Mouse (Mus musculus) embryo, embryonic 11 days (tissue): Measurements from ENCODE around the gene Bmpr1a.
"Not testable (repeated sequence)": the region's sequence is repeated elsewhere in the genome, so short reads cannot be mapped to it uniquely, and the experiment has no call there.

Experiments
- DNase-seq: peaks from one replicate; pipeline ENCODE4 v3.0.0-alpha.2; 2015

The Bmpr1a gene

DNA sequence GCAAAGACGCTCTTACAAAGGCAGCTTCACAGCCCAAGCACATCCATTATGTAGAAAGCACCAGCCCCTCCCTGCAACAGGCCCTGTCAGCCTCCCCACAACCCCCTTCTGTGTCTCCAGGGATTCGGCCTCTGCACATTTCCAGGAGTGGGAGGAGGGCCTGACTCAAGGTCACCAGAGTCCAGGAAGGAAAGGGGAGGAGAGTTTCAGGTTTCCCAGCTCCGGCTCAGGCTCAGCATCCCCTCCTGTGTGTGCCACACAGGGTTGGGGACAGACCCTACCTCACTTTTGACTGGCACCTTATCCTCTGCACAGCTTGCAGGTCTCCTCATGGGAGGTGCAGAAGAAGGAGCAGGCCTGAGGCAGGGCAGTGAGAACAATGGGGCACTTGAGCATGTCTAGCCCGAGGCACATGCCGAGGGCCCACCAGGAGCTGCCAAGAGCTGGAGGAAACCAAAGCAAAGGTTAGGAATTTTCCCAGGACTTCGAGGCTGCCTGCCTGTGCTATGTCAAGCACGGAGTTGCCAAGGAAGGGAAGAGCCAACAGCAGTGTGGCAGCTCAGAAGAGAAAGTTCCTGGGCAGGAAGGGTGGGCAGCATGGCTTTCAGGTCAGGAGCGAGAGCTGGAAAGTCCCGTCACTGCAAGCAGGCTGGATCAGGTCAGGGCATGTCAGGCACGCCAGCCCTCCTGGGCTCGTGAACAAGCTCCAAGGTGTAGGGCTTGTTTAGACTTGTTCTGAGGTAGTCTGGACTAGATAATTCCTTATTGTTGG lies 124.4 kb downstream of the Bmpr1a start:
- DNase-seq = peak; percentile 77

DNA sequence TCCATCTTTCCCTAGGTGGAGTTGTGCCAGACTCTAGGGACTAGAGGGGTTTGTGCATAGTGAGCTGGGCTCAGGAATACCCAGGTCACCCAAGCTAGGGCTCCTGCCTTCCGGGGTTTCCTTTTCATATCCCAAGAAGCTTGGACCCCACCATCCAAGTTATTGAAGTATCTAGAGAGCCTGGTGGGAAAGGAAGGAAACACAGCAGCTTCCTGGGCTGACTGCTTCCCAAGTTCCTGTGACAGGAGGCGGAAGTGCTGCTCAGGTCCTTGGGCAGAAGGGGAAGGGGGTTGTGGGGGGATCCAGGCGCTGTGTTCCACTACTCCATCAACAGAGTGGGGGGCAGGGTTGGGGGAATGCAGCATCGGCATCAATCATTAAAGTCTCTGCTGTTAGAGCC lies 126.0 kb downstream of the Bmpr1a start:
- DNase-seq = no peak

GRCm38 (mm10) chr14:34375941-34376340 lies 127.2 kb downstream of the Bmpr1a start:
- DNase-seq = no peak

DNA sequence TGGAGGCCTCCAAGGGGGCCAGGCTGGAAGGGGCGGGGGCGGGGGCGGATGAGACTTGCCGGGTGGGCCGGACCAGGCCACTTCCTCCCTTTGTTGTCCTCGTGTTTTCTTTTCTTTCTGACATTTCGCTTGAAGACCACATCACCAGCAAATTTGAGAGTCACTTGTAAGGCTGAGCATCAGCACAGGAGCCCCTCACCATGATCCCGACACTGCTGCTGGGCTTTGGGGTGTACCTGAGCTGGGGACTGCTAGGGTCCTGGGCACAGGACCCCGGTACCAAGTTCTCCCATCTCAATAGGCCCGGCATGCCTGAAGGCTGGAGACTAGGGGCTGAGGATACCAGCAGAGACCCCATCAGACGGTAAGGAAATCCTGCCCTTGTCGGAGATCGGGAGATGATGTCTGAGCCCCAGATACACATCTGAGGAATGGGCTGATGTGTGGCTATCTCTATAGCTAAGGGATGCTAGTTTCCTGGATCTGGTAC lies 127.7 kb downstream of the Bmpr1a start, which contains the start of gene Mmrn2:
Mmrn2 (plus strand) TSS at position 51 of the 490 bp plus-strand sequence.
- no peak for DNase-seq

DNA sequence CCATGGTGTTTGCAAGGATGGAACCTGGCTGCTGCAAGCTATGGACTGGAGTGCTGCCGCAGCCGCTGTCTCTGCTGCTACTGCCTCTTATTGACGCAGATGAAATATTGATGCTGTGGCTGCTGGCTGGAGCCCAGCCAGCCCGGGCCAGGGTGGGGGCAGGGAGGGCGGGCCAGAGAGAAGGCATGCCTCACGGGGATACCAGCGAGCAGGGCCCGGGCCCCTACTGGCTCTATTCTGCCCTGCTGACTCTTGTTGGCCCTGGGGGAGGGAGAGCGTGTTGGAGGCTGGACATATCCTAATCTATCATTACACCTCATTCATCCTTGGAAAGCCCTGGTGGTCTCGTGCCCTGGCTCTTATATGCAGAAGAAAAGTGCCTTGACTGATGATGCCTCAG lies 128.6 kb downstream of the Bmpr1a start, which contains the start of gene Sncg:
Sncg (minus strand) TSS at position 213 of the 400 bp plus-strand sequence.
- peak; percentile 54 for DNase-seq

DNA sequence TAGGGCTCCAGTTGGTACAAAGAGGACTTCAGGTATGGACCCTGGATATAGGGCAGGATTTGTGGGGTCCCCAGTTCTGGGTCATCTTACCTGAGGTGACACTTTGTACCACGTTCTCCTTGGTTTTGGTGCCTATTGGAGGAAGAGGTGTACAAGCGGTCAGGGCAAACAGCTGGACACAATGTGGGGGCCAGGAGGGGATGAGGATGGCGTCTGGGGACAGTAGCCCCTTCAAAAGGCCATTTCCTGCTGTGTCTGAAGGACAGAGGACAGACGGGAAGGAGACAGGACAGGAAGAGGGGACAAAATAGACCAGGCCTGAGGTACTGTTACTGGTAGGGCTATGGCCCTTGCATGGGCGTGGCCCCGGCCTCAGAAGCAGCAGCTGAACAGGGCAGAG lies 129.6 kb downstream of the Bmpr1a start:
- no peak for DNase-seq

DNA sequence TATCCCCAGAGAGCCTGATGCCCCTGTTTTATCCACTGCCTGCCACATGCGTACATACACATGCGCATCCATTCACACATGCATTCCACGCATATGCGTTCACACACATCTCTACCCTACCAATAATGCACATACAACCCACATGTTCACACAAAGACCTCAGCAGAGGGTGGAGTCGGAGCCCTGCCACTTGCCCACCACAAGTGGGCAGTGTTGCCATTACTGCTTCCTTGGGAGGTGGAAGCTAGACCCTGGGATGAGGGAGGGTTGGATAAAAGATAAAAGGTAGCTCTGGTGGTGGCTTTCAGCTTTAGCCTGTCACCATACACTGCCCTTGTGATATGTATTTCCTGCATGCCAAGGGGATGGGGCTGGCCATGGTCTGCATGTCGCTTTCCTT lies 130.5 kb downstream of the Bmpr1a start:
- peak; percentile 63 for DNase-seq

DNA sequence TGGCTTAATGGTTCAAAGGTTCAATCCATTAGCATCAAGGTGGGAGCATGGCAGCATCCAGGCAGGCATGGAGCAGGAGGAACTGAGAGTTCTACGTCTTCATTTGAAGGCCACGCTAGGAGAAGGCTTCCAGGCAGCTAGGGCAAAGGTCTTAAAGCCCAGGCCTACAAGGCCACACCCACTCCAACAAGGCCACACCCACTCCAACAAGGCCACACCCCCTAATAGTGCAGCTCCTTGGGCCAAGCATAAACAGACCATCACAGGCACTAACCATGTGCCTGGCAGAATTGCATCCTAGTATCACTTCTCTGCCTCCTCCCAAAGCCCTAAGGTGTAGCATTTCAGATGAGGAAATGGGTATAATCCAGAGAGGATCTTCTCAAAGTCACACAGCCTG lies 131.4 kb downstream of the Bmpr1a start:
- no peak for DNase-seq

DNA sequence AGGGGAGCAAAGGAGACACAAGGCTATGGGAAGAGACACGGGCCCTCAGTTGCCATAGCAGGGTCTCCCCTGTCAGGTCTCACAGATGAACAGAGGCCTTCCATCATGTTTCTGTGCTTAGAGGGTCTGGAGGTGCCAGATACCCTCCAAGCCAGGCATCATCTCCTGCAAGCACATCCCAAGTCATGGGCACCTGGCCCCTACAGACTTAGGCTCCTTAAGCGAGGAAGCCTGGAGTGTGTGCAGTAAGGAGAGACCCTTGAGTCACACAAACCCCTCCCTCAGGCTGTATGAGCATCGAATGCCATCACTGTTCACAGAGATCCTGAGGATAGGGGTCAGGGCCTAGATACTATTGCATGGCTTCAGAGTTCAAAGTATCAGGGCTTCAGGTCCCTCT lies 132.2 kb downstream of the Bmpr1a start:
- DNase-seq = no peak

DNA sequence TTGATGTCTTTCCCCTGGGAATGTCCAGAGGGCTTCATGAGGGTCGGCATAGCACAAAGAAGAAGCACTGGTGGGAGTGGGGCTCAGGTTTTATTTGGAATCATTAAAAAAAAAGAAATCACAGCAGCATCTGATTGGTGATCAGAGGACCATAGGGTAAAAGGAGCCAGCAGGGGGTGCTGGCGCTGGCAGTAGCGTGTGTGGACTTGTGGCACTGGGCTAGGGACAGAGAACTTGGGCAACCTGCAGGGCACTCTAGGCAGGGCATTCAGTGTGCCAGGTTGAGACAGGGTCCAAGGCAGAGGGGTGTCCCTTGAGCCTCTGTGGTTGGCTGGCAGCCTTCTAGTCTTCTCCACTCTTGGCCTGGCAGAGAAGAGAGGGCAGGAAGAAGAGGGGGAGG lies 132.9 kb downstream of the Bmpr1a start:
- DNase-seq = no peak

- no peak for DNase-seq
Observed at GRCm38 (mm10) chr14:34365147-34365507, 138.0 kb downstream of the Bmpr1a start.

DNA sequence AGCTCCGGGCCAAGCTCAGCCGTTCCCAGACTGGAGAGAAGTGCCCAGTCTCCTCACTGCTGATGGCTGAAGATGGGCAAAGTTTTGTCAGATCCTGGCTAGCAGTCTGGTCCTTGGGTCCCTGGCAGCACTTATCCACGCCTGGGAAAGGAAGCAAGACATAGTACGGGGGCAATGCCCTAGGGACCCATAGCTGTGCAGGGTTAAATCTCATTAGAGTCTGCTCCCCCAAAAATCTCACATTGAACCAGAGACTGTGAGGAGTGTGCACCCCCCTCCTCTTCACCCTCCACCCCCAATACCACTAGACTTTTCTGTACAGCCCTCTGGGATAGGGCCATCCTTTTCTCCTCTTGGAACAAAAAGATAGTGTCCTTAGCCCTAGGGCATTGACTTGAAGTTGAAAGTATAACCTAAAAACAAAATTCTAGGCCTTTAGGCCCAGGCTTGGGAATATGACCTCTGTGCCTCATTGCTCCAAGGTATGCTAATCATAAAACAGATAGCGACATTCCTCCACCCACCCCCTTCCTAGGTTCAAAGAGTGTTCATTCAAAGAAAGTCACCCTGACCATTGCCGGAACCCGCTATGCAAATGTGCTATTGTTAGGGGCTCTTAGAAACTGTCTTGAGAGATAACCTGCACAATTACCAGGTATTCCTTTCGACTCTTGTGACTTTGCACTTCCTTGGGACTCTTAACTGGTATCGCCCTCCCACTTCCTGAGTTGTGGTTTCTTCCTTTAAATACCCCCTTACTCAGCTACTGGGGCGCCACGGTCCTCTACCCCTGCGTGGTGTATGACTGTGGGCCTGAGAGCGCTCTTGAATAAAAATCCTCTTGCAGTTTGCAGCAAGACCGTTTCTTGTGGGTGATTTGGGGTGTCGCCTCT lies 138.6 kb downstream of the Bmpr1a start:
- not testable (repeated sequence) for DNase-seq

GRCm38 (mm10) chr14:34363490-34364253 lies 139.5 kb downstream of the Bmpr1a start:
- DNase-seq = peak; percentile 72

GRCm38 (mm10) chr14:34362726-34363445 lies 140.3 kb downstream of the Bmpr1a start:
- DNase-seq = peak; percentile 81

DNA sequence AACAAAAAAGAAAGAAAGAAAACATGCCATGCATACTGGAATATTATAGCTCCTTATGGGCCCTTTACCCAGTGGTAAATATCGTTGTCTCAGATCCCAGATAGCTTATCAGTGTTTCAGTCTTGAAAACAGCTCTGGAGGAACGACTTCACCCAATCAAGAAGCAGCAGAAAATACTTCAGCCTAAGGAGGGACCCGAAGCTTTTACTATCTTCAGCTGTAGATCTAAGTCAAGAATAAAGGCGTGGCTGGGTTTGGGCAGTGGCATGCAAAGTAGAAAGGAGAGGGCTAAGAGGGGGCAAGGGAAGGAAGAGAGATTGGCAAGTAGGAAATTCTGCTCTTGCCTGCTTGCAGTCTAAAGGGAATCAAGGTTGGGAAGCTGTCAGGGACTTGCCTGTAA lies 141.0 kb downstream of the Bmpr1a start:
- DNase-seq = no peak
